Mouse (Mus musculus): ENCODE measurements around the gene Ocel1. TPM values are rescaled to one million over a fixed set of nuclear protein-coding genes. Genes with fewer than 3 reads are reported as not detected.
A peak's percentile ranks its signal among the peaks of the same experiment; 100 is the strongest.

The Ocel1 gene
- polyA plus RNA-seq, 1 experiment from 2014 or later = 6.1 TPM

DNA sequence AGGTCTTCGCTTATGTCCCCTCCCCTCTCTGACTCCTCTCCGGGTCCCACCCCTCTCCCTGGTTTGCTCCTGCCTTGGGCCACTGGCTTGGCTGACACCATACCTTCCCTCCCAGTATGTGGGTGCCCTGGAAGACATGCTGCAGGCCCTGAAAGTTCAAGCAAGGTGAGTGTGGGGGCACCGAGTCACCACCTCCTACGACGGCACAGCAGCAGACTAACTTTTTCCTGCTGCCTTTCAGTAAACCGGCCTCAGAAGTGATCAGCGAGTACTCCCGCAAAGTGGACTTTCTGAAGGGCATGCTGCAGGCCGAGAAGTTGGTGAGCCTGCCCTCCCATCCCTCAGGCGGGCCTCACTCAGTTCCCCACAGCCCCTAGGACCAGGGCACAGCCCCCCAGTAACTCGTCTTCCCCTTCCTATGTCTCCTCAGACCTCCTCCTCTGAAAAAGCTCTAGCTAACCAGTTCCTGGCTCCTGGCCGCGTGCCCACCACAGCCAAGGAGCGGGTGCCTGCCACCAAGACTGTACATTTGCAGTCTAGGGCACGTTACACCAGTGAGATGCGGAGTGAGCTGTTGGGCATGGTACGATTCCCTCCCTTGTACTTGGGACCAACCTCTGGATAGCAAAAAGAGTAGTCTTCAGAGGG, 3.4 kb upstream of the Ocel1 start:
- no peaks in the 10 kb centered on the region for H3K9me3 ChIP-seq (ENCODE audit: low read length)
- WGBS = 41% methylated on average over 17 of the region's 17 CpGs
- H3K4me1 ChIP-seq (ENCODE audit: insufficient read depth, low read length) = peaks cover 19% of the 10 kb centered on the region
- H3K36me3 ChIP-seq (ENCODE audit: insufficient read depth, low read length) = peaks cover 12% of the 10 kb centered on the region; the same call in 1 of the 2 replicates
- ATAC-seq (ENCODE audit: low FRiP score, low TSS enrichment) = peak; percentile 87; the same call in 1 of the 2 replicates
- H3K27me3 ChIP-seq (ENCODE audit: insufficient read depth, low read length) = no peaks in the 10 kb centered on the region
- peak overlapping the region; percentile 97 for H3K27ac ChIP-seq (ENCODE audit: low read length)
- H3K4me3 ChIP-seq (ENCODE audit: low read length) = peak overlapping the region; percentile 73
- H3K9ac ChIP-seq (replicated peaks; ENCODE audit: low read length) = peak overlapping the region; percentile 79
- peak overlapping the region; percentile 86 for H3K4me2 ChIP-seq (replicated peaks; ENCODE audit: low read depth, low read length)

DNA sequence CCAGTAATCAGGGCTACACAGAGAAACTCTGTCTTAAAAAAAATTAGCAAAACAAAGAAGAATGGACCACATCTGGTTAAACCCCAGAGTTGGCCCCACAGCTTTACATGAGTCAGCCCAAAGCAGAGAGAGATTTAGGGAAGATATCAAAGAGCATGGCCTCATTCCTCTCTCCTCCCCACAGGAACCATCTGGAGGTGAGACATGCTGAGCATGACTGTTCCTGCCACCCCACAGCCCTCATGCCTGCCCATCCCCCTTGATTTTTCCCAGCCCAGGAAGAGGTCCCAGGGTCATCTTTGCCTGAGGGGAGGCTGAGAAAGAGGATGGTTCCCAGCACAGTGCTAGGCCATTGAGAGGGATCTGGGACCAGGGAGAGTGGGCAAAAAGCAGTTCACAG, 2.7 kb upstream of the Ocel1 start:
- peaks cover 19% of the 10 kb centered on the region for H3K4me1 ChIP-seq (ENCODE audit: insufficient read depth, low read length)
- 0 out of 2 replicates have a peak overlapping the region, but pooled peaks have one; percentile 86 for H3K4me2 ChIP-seq (replicated peaks; ENCODE audit: low read depth, low read length)
- no peaks in the 10 kb centered on the region for H3K9me3 ChIP-seq (ENCODE audit: low read length)
- peaks cover 19% of the 10 kb centered on the region for H3K36me3 ChIP-seq (ENCODE audit: insufficient read depth, low read length)
- H3K27ac ChIP-seq (ENCODE audit: low read length) = no peak overlapping the region
- no peaks in the 10 kb centered on the region for H3K27me3 ChIP-seq (ENCODE audit: insufficient read depth, low read length)
- no peak for ATAC-seq (ENCODE audit: low FRiP score, low TSS enrichment)
- H3K4me3 ChIP-seq (ENCODE audit: low read length) = no peak overlapping the region
- H3K9ac ChIP-seq (replicated peaks; ENCODE audit: low read length) = 0 out of 2 replicates have a peak overlapping the region, but pooled peaks have one; percentile 2

DNA sequence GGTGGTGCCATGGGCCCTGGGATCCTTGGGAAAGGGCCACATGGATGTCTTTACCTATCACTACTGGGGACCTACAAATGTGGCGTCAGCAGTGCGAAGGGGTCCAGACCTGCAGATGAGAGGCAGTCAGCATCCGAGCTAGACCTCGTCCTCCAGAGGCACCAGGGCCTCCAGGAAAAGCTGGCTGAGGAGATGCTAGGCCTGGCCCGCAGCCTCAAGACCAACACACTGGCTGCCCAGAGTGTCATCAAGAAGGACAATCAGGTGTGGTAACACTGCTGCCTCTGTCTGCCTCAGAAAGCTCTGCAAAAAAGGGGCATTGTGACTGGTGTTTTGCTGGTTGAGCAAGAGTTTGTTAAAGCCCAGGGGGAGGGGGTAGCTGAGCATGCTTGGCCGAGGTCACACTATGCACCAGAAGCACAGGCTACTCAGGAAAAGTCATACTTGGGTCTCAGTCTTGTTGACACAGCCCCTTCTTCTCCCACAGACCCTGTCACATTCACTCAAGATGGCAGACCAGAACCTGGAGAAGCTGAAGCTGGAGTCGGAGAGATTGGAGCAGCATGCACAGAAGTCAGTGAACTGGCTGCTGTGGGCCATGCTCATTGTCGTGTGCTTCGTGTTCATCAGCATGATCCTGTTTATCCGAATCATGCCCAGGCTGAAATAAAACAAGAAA, 1.9 kb upstream of the Ocel1 start:
- ATAC-seq (ENCODE audit: low FRiP score, low TSS enrichment) = no peak
- no peak overlapping the region for H3K4me3 ChIP-seq (ENCODE audit: low read length)
- 97% methylated on average over 10 of the region's 10 CpGs for WGBS
- no peak overlapping the region for H3K27ac ChIP-seq (ENCODE audit: low read length)
- H3K4me1 ChIP-seq (ENCODE audit: insufficient read depth, low read length) = peaks cover 19% of the 10 kb centered on the region
- no peaks in the 10 kb centered on the region for H3K9me3 ChIP-seq (ENCODE audit: low read length)
- H3K27me3 ChIP-seq (ENCODE audit: insufficient read depth, low read length) = no peaks in the 10 kb centered on the region
- peaks cover 27% of the 10 kb centered on the region for H3K36me3 ChIP-seq (ENCODE audit: insufficient read depth, low read length)
- H3K4me2 ChIP-seq (replicated peaks; ENCODE audit: low read depth, low read length) = no peak overlapping the region
- H3K9ac ChIP-seq (replicated peaks; ENCODE audit: low read length) = no peak overlapping the region

DNA sequence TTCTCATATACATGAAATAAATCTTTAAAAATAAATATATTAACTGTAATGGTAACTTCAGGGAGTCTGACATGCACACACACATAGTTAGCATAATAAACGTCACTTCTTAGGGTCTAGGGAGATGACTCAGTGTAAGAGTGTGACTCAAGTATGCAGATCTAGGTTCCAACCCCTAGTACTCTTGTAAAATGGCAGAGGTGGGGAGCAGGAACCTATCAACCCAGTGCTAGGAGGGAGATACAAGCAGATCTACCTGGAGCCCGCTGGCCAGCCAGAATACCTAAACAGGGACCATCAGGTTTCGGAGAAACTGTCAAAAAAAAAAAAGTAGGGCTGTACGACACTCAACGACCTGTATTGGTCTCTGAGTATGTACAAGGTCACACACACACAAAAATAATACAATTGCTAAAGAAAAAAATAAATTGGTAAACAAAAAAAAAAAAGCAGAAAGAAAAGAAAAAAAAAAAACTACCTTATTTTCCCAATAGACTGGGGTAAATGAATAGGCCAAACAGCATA, 325 bp upstream of the Ocel1 start:
- Histone ChIP-seq H3K27me3 (ENCODE audit: insufficient read depth, low read length) (no peaks in the 10 kb centered on the region), H3K9ac (replicated peaks; ENCODE audit: low read length) (peak overlapping the region; percentile 64), H3K9me3 (ENCODE audit: low read length) (no peaks in the 10 kb centered on the region), H3K36me3 (ENCODE audit: insufficient read depth, low read length) (peaks cover 43% of the 10 kb centered on the region), H3K27ac (ENCODE audit: low read length) (peak overlapping the region; percentile 42; the same call in 1 of the 2 replicates), H3K4me1 (ENCODE audit: insufficient read depth, low read length) (peaks cover 33% of the 10 kb centered on the region), H3K4me3 (ENCODE audit: low read length) (peak overlapping the region; percentile 52), H3K4me2 (replicated peaks; ENCODE audit: low read depth, low read length) (peak overlapping the region; percentile 56)
- 14% methylated on average over 5 of the region's 5 CpGs for WGBS
- no peak for ATAC-seq (ENCODE audit: low FRiP score, low TSS enrichment)

DNA sequence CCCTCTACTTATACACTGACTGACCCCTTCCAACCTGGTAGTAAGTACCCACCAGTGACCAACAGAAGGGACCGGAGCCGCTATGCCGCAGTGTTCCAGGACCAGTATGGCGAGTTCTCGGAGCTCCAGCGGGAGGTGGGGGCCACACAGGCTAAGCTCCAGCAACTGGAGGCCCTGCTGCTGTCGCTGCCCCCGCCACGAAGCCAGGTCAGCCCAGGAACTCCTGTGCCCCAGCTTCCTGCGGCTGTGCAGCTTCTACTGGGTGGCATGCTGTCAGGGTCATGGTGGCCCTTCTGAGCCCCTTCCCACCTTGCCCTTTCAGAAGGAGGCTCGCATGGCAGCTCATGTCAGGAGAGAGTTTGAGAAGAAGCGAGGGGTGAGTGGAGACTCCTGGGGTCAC, 1.3 kb downstream of the Ocel1 start:
- H3K27me3 ChIP-seq (ENCODE audit: insufficient read depth, low read length) = no peaks in the 10 kb centered on the region
- peaks cover 51% of the 10 kb centered on the region for H3K36me3 ChIP-seq (ENCODE audit: insufficient read depth, low read length)
- H3K9ac ChIP-seq (replicated peaks; ENCODE audit: low read length) = no peak overlapping the region
- H3K4me2 ChIP-seq (replicated peaks; ENCODE audit: low read depth, low read length) = no peak overlapping the region
- 81% methylated on average over 12 of the region's 12 CpGs for WGBS
- ATAC-seq (ENCODE audit: low FRiP score, low TSS enrichment) = no peak
- H3K4me3 ChIP-seq (ENCODE audit: low read length) = no peak overlapping the region
- H3K27ac ChIP-seq (ENCODE audit: low read length) = no peak overlapping the region
- H3K4me1 ChIP-seq (ENCODE audit: insufficient read depth, low read length) = peaks cover 45% of the 10 kb centered on the region
- H3K9me3 ChIP-seq (ENCODE audit: low read length) = no peaks in the 10 kb centered on the region

DNA sequence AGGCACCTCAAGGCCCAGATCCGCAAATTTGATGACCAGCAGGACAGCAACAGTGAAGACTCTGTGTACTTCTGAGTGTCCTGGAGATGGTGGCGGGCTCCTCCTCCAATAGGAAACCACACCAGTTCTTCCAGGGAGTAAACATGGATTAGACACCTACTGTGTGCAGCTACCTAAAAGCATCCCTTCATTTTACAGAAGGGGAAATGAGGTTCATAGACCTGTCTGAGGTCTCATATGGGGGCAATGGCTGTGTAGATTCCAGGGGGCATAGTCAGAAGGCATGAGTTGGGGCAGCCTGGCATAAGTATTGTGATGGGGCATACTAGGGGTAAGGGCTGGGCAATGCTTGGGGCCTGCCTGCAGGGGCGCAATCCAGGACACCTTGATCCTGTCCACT, 1.9 kb downstream of the Ocel1 start:
- Histone ChIP-seq H3K4me1 (ENCODE audit: insufficient read depth, low read length) (peaks cover 46% of the 10 kb centered on the region), H3K36me3 (ENCODE audit: insufficient read depth, low read length) (peaks cover 56% of the 10 kb centered on the region), H3K4me3 (ENCODE audit: low read length) (no peak overlapping the region), H3K9me3 (ENCODE audit: low read length) (no peaks in the 10 kb centered on the region), H3K27ac (ENCODE audit: low read length) (no peak overlapping the region), H3K27me3 (ENCODE audit: insufficient read depth, low read length) (no peaks in the 10 kb centered on the region), H3K9ac (replicated peaks; ENCODE audit: low read length) (no peak overlapping the region), H3K4me2 (replicated peaks; ENCODE audit: low read depth, low read length) (no peak overlapping the region)
- ATAC-seq (ENCODE audit: low FRiP score, low TSS enrichment) = no peak
- WGBS = 95% methylated on average over 3 of the region's 3 CpGs

DNA sequence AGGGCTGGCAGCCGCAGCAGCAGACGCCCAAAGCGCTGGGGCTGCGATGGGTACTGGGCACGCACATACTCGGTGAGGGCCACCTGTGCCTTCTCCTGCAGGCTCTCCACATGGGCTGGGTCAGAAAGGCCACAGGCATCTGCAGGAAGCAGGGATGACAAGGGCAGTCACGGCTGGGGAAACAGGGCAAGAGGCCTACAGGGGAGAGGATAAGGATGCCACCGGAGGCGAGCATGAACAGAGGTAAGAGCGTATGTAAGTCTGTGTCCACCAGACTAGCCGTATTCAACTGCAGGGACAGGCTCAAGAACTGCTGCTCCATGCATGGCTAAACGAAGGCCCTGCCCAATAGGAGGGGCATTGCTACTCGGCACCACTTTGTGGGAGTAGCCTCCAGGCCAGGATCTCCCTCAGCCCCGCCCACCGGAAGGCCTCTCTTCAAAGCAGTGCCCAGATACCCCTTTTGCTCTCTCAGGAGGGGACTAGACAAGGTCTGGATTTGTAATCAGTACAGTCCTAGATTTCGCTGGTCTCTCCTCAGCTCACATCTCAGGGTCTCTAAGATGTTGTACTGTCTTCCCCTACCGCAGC, 3.6 kb downstream of the Ocel1 start:
- no peaks in the 10 kb centered on the region for H3K9me3 ChIP-seq (ENCODE audit: low read length)
- WGBS = 67% methylated on average over 17 of the region's 17 CpGs
- H3K4me1 ChIP-seq (ENCODE audit: insufficient read depth, low read length) = peaks cover 58% of the 10 kb centered on the region
- H3K36me3 ChIP-seq (ENCODE audit: insufficient read depth, low read length) = peaks cover 52% of the 10 kb centered on the region
- H3K9ac ChIP-seq (replicated peaks; ENCODE audit: low read length) = no peak overlapping the region
- H3K27ac ChIP-seq (ENCODE audit: low read length) = peak overlapping the region; percentile 5; the same call in 1 of the 2 replicates
- no peak overlapping the region for H3K4me2 ChIP-seq (replicated peaks; ENCODE audit: low read depth, low read length)
- no peaks in the 10 kb centered on the region for H3K27me3 ChIP-seq (ENCODE audit: insufficient read depth, low read length)
- no peak overlapping the region for H3K4me3 ChIP-seq (ENCODE audit: low read length)
- ATAC-seq (ENCODE audit: low FRiP score, low TSS enrichment) = 0 out of 2 replicates have a peak, but pooled peaks have one; percentile 6

DNA sequence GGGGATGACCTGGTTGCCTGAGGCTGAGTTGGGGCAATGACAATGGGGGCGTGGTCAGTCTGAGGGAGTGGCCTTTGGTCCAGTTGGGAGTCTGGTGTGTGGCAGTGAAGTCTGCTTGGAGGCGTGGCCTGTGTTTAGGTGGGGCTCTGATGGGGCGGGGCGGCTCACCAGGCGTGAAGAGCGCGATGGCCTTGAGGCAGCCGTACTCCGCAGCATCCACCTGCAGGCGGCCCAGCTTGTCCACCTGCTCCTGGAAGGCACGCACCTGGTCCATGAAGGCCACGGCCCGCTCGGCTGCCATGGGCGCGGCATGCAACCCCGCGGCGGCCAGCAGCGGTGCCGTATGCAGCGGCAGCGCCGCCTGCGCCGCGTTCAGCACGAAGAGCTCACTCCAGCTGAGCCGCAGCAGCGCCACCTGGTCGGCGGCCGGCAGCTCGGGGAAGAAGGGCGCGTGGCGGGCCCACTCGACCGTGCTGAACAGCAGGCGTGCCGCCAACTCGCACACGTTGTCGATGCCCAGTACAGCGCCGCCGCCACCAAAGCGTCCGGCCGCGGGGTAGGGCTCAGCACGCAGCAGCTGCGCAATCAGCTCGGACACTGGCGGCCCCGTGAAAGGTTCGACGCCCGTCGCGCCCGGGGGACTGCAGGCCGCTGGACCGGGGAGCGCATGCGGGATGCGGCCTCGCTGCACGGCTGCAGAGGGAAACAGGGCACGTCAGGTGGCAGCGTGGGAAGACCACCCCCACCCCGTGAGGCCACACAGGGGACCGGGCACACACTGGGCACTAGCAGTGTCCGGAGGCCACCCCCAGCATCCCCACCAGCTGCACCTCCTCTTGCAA, 4.7 kb downstream of the Ocel1 start:
- peaks cover 57% of the 10 kb centered on the region for H3K4me1 ChIP-seq (ENCODE audit: insufficient read depth, low read length)
- H3K4me3 ChIP-seq (ENCODE audit: low read length) = peak overlapping the region; percentile 22
- no peaks in the 10 kb centered on the region for H3K27me3 ChIP-seq (ENCODE audit: insufficient read depth, low read length)
- H3K9me3 ChIP-seq (ENCODE audit: low read length) = no peaks in the 10 kb centered on the region
- peak overlapping the region; percentile 46 for H3K4me2 ChIP-seq (replicated peaks; ENCODE audit: low read depth, low read length)
- peak; percentile 17 for ATAC-seq (ENCODE audit: low FRiP score, low TSS enrichment)
- H3K36me3 ChIP-seq (ENCODE audit: insufficient read depth, low read length) = peaks cover 49% of the 10 kb centered on the region
- H3K9ac ChIP-seq (replicated peaks; ENCODE audit: low read length) = peak overlapping the region; percentile 52
- peak overlapping the region; percentile 59 for H3K27ac ChIP-seq (ENCODE audit: low read length)
- 9% methylated on average over 74 of the region's 74 CpGs for WGBS

DNA sequence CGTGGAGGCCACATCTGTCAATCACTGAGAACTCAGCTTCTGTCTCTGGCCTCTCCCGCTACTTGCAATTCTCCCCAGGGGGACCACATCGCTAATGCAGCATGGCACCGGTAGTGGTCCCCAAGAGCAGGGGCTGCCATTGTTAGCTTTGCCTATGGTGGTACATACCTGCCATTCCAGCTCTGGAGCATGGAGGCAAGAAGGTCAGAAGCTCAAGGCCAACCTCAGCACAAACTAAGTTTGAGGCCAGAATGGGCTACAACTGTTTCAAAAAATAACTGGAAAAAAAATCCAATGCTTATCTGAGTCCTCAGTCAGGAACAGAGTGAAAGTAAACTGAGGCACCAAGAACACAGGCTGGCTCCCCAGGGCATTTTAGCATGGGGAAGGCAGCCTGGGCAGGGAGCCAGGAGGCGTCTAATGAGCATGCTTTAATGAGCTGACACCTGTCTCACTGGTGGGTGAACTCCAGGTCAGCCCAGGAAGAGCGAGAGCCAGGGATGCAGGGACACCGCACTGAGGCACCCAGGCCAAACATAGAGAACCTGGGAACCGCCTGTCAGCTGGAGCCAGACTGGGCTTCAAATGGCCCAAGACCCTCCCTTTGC, 5.4 kb downstream of the Ocel1 start:
- H3K4me2 ChIP-seq (replicated peaks; ENCODE audit: low read depth, low read length) = peak overlapping the region; percentile 46
- peak overlapping the region; percentile 52; the same call in 1 of the 2 replicates for H3K9ac ChIP-seq (replicated peaks; ENCODE audit: low read length)
- 45% methylated on average over 8 of the region's 8 CpGs for whole genome bisulfite sequencing
- no peaks in the 10 kb centered on the region for H3K27me3 ChIP-seq (ENCODE audit: insufficient read depth, low read length)
- H3K27ac ChIP-seq (ENCODE audit: low read length) = no peak overlapping the region
- H3K4me1 ChIP-seq (ENCODE audit: insufficient read depth, low read length) = peaks cover 57% of the 10 kb centered on the region
- no peaks in the 10 kb centered on the region for H3K9me3 ChIP-seq (ENCODE audit: low read length)
- H3K4me3 ChIP-seq (ENCODE audit: low read length) = no peak overlapping the region; the same call in 1 of the 2 replicates
- ATAC-seq (ENCODE audit: low FRiP score, low TSS enrichment) = no peak
- peaks cover 49% of the 10 kb centered on the region for H3K36me3 ChIP-seq (ENCODE audit: insufficient read depth, low read length)

All from kidney, embryonic 16.5 days (tissue).